Mouse (Mus musculus) adrenal gland, postnatal 14 days (tissue): ENCODE results near the gene Gm38100. TPM values are rescaled to one million over a fixed set of nuclear protein-coding genes. Genes with fewer than 3 reads are reported as not detected.

Experiments
- DNase-seq: peaks from one replicate; pipeline ENCODE4 v3.0.0; 2021; ENCODE audit warnings: mixed read lengths
- total RNA-seq: library from RNA; stranded (reverse); gene quantifications from 2 replicates; pipeline ENCODE4 v1.2.3, GENCODE M21; 2021

Gm38100 gene
- total RNA-seq, 1 experiment from 2014 or later, result not detected

DNA sequence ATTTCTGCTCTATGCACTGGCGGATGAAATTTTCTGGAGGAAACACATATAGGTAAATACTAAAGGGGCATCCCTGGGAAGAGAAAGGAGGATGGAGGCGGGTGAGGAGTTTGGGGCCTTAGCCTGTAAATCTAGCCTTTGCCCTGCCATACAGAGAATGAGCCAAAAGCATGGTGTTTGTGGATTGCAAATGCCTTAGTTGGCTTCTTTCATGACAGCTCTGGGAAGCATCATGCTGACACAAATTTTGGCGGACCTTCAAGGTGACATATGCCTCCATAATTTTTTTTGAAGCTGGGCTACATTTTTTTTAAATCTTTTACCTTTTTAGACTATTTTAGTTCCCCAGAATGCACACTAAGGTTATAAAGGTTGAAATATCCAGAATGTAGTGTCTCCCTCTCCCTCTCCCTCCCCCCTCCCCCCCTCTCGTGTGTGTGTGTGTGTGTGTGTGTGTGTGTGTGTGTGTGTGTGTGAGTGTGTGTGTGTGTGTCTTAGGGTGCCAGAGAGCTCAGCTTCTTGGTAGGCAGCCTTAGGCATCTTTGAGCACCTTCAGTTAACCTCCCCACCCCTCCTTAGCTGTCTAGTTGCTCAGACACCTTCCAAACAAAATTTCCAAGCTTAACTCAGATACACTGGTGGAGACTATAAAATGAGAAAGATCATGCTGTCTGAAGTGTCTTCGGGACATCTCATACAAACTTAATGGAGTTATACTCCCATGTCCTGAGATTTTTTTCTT, 47.0 kb downstream of the Gm38100 start:
- no peak for DNase-seq

DNA sequence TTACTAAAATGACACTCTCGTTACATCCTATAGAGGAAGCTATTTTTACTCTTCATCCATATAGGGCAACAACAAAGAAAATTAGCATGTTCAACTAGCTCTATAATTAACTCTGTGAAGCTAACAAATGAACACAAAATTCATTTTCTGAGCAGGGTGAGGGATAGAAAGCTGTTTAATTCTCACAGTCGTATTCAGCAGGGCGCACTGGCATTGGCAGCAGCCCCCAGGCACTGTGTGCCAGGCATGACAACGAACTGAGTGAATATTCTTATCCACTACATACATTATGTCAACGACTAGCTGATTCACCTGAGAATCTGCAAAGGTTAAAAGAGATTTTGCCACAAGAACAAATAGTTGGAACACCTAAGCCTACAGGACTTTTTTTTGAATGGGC, 50.6 kb downstream of the Gm38100 start:
- no peak for DNase-seq

Other genes with a start within 250 kb of the Gm38100 start
- 5.3 and 5.9 TPM in 2 replicates for gene Opn3, start 227.6 kb upstream of the Gm38100 start, total RNA-seq
- 6.6 and 7.2 TPM in 2 replicates for gene Chml, start 227.4 kb upstream of the Gm38100 start, total RNA-seq
- gene Wdr64, start 221.7 kb upstream of the Gm38100 start, total RNA-seq, result not detected in 2 replicates
- 7.0 and 7.2 TPM in 2 replicates for gene Exo1, start 39.7 kb upstream of the Gm38100 start, total RNA-seq
- gene Rbm8a2, start 58.8 kb downstream of the Gm38100 start, total RNA-seq, result not detected in 2 replicates